Mouse (Mus musculus) embryonic fibroblast, embryonic 13.5 days (primary cell): ENCODE measurements around the gene Castor1. TPM values are rescaled to one million over a fixed set of nuclear protein-coding genes. Genes with fewer than 3 reads are reported as not detected.

Experiments used
- H3K27ac ChIP-seq: 2 replicates; pipeline ENCODE4 v1.5.1; 2012; ENCODE audit warnings: low read length, control low read depth, inconsistent platforms; ENCODE audit not compliant: insufficient read depth
- H3K4me1 ChIP-seq: 2 replicates; pipeline ENCODE4 v1.6.1; 2011; ENCODE audit warnings: low read length; ENCODE audit not compliant: control insufficient read depth, insufficient read depth
- H3K4me3 ChIP-seq: 2 replicates; pipeline ENCODE4 v1.5.1; 2011; ENCODE audit warnings: mild to moderate bottlenecking, control low read depth, low read length; ENCODE audit not compliant: insufficient read depth
- CTCF ChIP-seq: IDR thresholded peaks from 2 replicates; pipeline ENCODE4 v1.5.1; 2011; ENCODE audit warnings: mild to moderate bottlenecking, control low read depth, low read length, moderate library complexity, borderline replicate concordance; ENCODE audit not compliant: insufficient read depth
- POLR2A ChIP-seq: IDR thresholded peaks from 2 replicates; pipeline ENCODE4 v1.6.1; 2011; ENCODE audit warnings: low read depth, mild to moderate bottlenecking, control low read depth, low read length, moderate library complexity
- polyA plus RNA-seq: library from polyadenylated mRNA; stranded (reverse); fragments of >200 nt; gene quantifications from 2 replicates; pipeline ENCODE4 v1.2.4, GENCODE M21; 2011; ENCODE audit warnings: low read depth; ENCODE audit not compliant: missing spikeins, insufficient read length

The Castor1 gene
- polyA plus RNA-seq, 1 experiment: 13.9 TPM

DNA sequence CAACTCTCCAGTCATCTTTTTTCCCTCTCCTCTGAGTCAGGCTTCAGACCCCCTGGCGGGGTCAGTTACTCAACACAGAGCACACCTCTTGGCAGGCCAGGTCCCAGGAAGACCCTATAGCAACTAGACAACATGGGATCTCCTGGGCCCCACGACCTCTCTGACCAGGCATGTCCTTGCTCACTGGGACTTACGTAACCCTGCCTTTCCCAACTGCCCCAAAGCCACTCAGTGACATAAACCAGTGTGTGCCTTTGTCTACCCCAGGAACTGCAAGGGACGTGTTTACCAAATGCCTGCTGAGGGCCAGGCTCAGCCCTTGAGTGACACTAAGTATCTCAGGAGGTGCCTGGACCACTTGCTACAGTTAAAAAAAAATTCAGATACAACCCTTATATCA lies 11.8 kb downstream of the Castor1 start:
- Histone ChIP-seq H3K4me1 (no peaks in the 10 kb centered on the region), H3K4me3 (no peak overlapping the region), H3K27ac (no peak overlapping the region)
- TF ChIP-seq CTCF (no peak), POLR2A (no peak)

DNA sequence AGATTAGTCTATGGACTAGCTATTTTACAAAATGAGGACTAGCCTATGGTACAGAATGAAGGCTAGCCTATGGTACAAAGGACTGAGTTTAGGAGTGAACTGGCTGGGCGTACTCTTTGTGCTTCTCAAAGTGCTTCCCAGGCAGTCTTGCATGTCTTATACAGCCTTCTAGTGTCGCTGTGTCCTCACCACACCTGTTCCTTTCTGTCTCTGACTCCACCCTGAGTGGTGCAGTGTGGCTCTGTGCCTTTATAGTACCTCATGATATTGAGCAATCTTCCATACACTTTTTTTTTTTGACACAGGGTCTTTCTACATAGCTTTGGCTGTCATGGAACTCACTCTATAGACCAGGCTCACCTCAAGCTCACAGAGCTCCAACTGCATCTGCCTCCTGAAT lies 13.4 kb downstream of the Castor1 start:
- TF ChIP-seq CTCF: no peak
- no peak for TF ChIP-seq POLR2A
- H3K27ac ChIP-seq: no peak overlapping the region
- no peaks in the 10 kb centered on the region for H3K4me1 ChIP-seq
- H3K4me3 ChIP-seq: no peak overlapping the region

DNA sequence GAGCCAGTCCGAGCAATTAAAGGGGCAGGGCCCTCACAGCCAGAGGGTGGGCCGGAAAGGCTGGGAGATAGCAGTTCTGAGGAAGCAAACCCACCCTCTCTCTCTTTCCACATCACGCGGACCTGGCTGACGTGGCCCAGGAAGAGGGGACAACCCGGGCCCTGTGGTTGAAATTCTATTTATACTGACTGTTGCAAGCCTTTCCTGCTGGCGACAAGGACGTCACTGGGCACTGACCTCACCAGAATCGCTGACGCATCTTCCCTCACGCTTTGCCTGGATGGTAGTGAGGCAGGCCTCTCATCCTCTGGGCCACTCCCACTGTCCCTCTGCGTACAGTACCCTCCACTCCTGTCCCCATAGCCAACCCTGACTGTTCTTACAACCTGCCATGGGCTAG lies 14.6 kb downstream of the Castor1 start:
- no peaks in the 10 kb centered on the region for H3K4me1 ChIP-seq
- no peak overlapping the region for H3K27ac ChIP-seq
- TF ChIP-seq CTCF (no peak), POLR2A (no peak)
- no peak overlapping the region for H3K4me3 ChIP-seq

DNA sequence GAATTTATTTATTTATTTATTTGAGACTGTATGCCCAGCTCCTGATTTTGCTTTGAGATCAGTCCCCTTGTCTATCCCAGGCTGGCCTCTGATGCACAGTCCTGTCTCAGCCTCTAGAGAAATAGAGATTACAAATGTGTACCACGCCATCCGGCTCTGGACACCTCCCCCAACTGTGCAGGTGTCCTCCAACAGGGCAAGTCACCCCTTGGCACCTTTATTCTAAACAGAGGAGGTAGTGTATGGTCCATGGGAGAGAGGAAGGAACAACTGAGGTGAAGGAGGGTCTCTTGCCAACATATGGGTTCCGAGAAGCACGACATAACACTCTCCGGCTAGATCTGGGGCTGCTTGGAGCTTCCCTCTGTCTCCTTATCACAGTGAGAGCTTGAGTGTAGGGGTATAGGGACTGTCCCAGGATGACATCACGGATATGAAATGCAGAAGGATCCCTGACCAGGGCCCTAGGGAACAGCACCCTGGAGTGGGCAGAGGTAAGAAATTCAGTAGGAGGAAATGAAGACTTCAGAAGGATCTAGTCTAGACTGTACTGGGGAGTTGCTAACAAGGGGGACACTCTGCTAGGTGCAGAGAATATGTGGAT lies 17.1 kb downstream of the Castor1 start:
- TF ChIP-seq POLR2A: no peak
- TF ChIP-seq CTCF: no peak
- H3K4me3 ChIP-seq: no peak overlapping the region
- no peak overlapping the region for H3K27ac ChIP-seq
- H3K4me1 ChIP-seq: no peaks in the 10 kb centered on the region

DNA sequence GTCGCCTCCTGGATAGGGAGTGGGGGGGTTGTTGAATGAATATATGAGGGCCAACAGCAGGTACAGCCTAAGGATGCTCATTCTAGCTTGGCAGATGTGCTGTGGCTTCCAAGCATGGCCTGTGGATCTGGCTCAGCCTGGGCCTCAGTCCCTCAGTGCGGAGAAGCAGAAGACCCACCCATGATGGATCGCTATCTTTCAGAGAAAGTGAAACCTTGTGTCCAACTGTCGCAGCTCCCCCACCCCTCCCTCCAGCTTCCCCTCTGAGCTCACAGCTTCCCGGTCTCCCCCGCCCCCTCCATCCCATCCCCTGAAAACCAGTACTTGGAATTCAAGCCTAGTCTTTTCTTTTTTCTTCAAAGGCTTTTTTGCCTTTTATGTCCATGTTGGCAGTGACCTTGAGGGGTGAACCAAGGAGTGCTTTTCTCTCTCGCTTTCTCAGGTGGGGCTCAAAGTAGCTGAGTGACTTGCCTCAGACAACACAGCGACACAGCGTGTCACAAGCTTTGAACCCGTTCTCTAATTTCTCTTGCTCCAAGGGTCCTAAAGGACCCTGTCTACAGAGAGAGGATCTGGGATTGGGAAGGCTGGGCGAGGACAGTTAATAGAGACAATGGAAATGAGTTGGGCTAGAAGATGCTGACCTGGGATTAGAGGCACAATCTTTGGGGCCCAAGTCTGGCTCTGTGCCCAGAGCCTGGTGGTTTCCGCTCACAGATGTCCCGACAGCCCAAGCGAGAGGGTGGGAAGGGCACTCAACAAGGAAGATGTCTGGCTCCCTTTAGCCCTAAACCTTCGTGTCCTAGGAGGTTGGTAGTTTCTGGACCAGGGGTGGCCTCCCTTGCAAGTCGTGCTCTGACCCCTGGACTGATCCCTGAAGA lies 17.9 kb downstream of the Castor1 start, which contains the start of gene Osm:
TSS of gene Osm (plus strand) at position 756 of the 881 bp plus-strand sequence.
- H3K4me1 ChIP-seq: no peaks in the 10 kb centered on the region
- TF ChIP-seq POLR2A: no peak
- no peak for TF ChIP-seq CTCF
- no peak within 1 kb of the TSS for H3K4me3 ChIP-seq
- H3K27ac ChIP-seq: no peak within 1 kb of the TSS

DNA sequence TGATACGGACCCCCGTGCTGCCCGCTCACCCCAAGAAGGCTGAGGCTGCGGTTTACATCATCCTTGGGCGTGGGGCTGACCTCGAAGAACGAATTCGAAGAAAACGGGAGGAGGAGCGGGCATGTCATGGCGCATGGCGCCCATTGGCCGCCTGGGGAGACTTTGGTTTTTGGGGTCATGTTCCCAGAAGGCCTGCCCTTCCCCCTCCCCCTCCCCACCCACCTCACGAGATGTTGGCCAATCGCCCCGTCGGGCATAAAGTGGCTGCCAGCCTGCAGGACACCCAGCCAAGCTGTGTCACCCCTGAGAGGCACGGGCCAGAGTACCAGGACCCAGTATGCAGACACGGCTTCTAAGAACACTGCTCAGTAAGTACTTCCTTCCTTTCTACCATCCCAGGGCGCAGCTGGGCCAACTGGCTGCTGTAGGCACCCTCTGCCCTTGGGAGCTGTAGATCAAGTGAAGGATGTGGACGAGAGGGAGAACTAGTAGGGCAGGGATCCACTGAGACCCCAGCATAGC lies 18.6 kb downstream of the Castor1 start:
- no peaks in the 10 kb centered on the region for H3K4me1 ChIP-seq
- no peak overlapping the region for H3K27ac ChIP-seq
- no peak for TF ChIP-seq CTCF
- no peak for TF ChIP-seq POLR2A
- H3K4me3 ChIP-seq: no peak overlapping the region

DNA sequence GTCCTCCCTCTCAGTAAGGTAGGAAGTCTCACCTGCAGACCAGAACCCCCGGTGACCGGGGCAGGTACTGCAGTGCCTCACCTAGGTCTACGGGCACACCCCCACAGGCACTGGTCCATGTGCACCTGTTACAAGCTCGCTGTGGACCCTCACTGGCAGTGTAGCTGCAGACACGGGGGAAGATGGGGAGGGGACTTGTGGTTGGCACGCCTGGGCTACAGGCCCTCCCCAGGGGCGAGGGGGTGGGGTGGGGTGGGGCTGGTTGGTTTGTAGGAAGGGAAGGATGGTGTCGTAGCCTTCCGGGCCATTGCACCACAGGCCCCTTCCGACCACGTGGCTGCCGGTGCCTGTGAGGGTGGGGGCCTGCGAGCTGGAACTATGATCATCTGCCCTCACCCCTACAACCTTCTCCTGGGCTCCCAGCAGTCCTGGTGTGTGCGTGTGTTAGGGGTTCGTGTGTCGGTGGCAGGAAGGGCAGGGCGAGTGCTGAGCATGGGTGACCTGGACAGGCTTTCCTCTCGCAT lies 19.4 kb downstream of the Castor1 start:
- H3K27ac ChIP-seq: no peak overlapping the region
- no peak overlapping the region for H3K4me3 ChIP-seq
- no peak for TF ChIP-seq POLR2A
- TF ChIP-seq CTCF: no peak

DNA sequence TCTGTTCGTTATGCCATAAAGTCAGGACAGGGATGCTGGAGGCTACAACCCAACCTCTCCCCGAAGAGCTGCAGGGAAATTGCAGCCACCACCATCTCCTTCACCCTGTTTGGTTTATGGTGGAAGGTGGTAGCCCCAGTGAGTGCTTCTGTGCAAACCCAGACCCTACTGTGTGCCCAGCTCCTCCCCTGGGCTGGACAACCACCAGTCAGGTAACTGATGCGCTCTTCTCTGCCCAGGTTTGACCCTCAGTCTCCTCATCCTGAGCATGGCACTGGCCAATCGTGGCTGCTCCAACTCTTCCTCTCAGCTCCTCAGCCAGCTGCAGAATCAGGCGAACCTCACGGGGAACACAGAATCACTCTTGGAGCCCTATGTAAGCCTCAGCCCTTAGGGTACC lies 20.1 kb downstream of the Castor1 start:
- no peak for TF ChIP-seq CTCF
- H3K27ac ChIP-seq: no peak overlapping the region
- H3K4me3 ChIP-seq: no peak overlapping the region
- no peaks in the 10 kb centered on the region for H3K4me1 ChIP-seq

More for the DNA sequence above, 19.4 kb downstream of the Castor1 start:
- H3K4me1 ChIP-seq: no peaks in the 10 kb centered on the region

DNA sequence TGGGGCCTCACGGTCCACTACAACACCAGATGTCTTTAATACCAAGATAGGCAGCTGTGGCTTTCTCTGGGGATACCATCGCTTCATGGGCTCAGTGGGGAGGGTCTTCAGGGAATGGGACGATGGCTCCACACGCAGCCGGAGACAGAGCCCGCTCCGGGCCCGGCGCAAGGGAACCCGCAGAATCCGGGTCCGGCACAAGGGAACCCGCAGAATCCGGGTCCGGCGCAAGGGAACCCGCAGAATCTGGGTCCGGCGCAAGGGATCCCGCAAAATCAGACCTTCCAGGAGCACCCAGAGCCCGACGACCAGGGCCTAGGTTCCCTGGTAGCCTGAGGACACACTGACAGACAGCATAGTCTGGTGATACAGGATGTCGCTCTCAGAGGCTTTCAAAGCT lies 21.7 kb downstream of the Castor1 start:
- TF ChIP-seq CTCF: no peak
- TF ChIP-seq POLR2A: no peak
- Histone ChIP-seq H3K4me3 (no peak overlapping the region), H3K4me1 (no peaks in the 10 kb centered on the region), H3K27ac (no peak overlapping the region)

DNA sequence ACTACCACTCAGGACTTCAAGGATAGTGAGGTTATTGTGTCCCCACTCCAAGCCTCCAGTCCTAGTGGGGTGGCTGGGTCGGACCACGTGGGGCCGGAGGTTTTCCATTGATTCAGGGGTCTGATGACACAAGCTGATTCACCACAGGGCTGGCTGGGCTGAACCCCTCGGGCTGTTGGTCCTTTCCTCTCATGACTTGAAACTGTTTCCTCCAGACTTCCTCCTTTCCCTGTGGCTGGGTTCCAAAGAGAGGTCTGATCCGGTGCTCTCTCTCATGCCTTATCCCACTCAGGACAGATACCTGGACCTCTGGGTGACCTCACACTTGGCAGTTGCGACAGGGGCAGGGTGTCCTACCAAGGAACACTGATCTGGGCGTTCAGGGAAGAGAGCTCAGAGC lies 22.1 kb downstream of the Castor1 start:
- no peaks in the 10 kb centered on the region for H3K4me1 ChIP-seq
- H3K27ac ChIP-seq: no peak overlapping the region
- TF ChIP-seq CTCF (no peak), POLR2A (no peak)
- H3K4me3 ChIP-seq: no peak overlapping the region
